Mouse (Mus musculus): ENCODE data around the gene Olfr959.

- TF ChIP-seq EP300 (IDR thresholded peaks at IDR 0.05; ENCODE audit: insufficient read depth, low read depth, low read length) (0 out of 2 replicates have a peak, but pooled peaks have one; percentile 4), CTCF (IDR thresholded peaks at IDR 0.05; ENCODE audit: low read depth, low read length) (no peak)
Observed at GRCm38 (mm10) chr9:39602536-39603332, 27.4 kb upstream of the Olfr959 start.

All from ES-Bruce4 (cell line).